Mouse (Mus musculus) C2C12 (cell line): Measurements from ENCODE around the gene Plcb2.

ENCODE experiments used
- CTCF ChIP-seq: IDR thresholded peaks from one replicate; pipeline ENCODE4 v1.5.1; 2011; ENCODE audit not compliant: control insufficient read depth, insufficient read depth, insufficient read length
- MYOG ChIP-seq: IDR thresholded peaks from one replicate; pipeline ENCODE4 v1.6.1; 2011; ENCODE audit not compliant: control insufficient read depth, insufficient read length; ENCODE audit errors: extremely low read depth
- USF1 ChIP-seq: IDR thresholded peaks from one replicate; pipeline ENCODE4 v1.6.1; 2011; ENCODE audit warnings: low read depth, mild to moderate bottlenecking, control low read depth, moderate library complexity

DNA sequence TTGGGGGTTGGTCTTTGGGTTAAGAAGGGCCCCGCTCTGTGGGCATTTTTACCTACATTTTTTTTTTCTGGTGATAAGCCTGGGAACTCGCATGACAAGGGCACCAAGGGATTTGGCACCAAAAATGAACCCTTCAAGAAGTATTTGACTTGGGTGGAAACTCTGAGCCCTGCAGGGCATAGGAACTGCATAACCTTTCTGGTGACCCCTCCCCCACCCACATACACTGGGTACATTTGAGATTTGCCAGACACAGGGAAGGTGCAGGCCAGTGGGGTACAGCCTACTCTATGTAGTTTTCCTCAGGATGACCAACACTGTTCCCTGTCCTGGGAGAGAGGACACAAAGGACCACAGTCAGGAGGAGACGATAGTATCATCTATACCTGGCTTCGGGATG lies 62.6 kb downstream of the Plcb2 start:
- TF ChIP-seq CTCF (no peak), MYOG (no peak), USF1 (no peak)
